Mouse (Mus musculus) retina, embryonic 14.5 days (tissue): ENCODE results near the gene Fcmr.

Experiments used
- DNase-seq: peaks from one replicate; pipeline ENCODE4 v3.0.0-alpha.2; 2015; ENCODE audit warnings: low spot score

Fcmr gene

GRCm38 (mm10) chr1:130864238-130864637 lies 1.2 kb upstream of the Fcmr start:
- DNase-seq: no peak

- DNase-seq: no peak
These were observed 728 bp upstream of the Fcmr start for GRCm38 (mm10) chr1:130864741-130865140.

- no peak for DNase-seq
These were observed 7.4 kb downstream of the Fcmr start for GRCm38 (mm10) chr1:130872912-130873311.

DNA sequence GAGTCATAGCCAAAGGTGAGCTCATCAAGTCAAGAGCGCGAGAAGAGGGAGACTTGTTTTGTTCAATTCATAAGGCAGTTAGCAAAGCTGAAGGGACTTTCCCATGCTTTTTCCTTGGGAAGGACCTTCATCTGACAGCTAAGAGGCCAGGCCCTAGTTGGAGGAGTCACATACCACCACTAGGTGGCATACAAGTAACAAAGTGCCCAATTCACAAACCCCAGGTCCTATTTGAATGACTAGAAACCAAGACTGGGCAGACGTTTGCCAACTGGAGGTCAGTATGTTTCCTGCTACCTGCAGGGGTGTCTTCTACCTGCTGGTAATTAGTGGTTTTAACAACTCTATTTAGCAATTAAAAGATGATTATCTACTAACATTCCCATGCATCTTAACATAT lies 9.7 kb downstream of the Fcmr start:
- DNase-seq: peak; percentile 79

DNA sequence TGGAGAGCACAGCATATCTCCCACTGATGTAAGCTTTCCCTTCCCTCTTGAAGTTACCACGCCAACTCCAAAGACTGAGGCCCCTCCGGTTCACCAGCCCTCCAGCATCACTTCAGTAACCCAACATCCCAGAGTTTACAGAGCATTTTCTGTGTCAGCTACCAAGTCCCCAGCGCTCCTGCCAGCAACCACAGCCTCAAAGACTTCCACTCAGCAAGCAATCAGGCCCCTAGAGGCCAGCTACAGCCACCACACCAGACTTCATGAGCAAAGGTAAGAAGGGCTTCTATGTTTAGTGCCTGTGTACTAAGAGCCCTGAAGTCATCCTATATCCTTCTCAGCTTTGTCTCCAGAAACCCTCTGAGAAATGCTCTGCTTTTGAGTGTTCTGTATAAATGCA lies 10.4 kb downstream of the Fcmr start:
- peak; percentile 23 for DNase-seq

- peak; percentile 92 for DNase-seq
These were observed 11.6 kb downstream of the Fcmr start for GRCm38 (mm10) chr1:130876931-130877509.

GRCm38 (mm10) chr1:130877889-130878614 lies 12.6 kb downstream of the Fcmr start:
- peak; percentile 54 for DNase-seq

- DNase-seq: no peak
These were observed 14.5 kb downstream of the Fcmr start for GRCm38 (mm10) chr1:130879927-130880326.

GRCm38 (mm10) chr1:130883146-130883545 lies 17.7 kb downstream of the Fcmr start:
- no peak for DNase-seq

DNA sequence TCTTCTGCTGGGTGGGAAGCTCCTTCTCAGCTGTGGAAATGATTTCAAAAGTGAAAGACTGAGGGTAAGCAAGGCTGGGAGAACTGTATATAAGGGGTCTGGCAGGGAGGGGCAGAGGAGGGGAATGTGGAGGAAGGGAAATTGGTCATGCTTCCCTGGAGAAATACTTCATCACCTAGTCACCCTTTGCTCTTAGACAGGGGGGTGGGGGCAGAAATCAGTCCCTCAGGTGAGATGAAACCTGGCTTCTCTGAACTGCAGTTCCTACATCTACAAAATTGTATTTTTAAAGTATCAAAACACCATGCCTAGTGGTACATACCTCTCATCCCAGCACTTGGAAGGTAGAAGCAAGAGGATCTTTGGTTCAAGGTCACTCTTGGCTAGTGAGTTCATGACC lies 21.9 kb downstream of the Fcmr start, which contains the start of gene Il24:
Gene Il24 (minus strand): TSS at position 101 of the 400 bp plus-strand sequence.
- no peak for DNase-seq

DNA sequence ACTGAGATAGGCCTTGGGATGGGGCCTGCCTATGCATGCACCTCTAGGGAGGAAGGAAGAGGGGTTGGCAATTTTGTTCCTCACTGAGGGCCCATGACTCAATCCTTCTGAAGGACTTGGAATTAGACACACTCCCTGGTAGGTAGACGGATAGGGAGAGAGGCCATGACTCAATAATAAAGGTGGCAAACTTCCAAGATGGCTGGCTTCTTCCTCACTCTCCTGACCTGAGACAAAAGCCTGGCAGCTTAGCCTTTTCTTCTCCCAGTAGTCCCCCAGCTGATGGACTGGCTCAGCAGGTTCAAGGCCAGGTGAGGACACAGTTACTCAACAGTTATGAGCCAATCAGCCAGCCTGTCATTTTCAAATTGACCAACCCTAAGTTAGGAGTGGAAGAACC lies 27.0 kb downstream of the Fcmr start:
- DNase-seq: no peak

DNA sequence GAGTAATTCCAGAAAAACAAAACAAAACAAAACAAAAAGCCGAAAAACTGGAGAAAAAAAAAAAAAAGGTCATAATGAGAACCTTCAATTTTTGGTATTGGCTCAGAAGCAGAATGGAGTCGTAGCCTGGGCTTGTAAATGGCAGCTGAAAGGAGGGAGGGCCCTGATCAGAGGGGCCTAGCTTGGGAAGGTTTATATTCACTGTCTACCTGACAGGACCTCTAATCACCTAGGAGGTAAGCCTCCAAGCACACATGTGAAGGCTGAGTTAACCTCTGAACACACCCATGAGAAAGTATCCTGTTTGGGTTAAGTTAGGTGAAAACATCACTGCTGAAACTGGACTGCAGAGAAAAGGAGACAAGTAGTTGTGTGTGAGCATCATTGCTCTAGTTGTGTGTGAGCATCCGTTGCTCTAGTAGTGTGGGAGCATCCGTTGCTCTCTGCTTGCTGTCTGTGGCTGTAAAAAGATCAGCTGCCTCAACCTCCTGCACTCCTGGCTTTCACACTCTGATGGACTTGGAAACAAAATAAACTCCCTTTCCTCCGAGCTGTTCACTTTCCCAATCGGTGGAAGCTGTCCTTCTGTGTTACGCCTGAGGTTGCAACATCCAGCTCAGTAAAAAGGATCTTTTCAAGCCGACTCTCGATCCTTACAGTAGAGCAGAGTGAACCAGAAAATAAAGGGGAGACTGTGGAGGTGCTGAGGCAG lies 28.0 kb downstream of the Fcmr start:
- no peak for DNase-seq

- no peak for DNase-seq
These were observed 29.0 kb downstream of the Fcmr start for GRCm38 (mm10) chr1:130894468-130894867.

DNA sequence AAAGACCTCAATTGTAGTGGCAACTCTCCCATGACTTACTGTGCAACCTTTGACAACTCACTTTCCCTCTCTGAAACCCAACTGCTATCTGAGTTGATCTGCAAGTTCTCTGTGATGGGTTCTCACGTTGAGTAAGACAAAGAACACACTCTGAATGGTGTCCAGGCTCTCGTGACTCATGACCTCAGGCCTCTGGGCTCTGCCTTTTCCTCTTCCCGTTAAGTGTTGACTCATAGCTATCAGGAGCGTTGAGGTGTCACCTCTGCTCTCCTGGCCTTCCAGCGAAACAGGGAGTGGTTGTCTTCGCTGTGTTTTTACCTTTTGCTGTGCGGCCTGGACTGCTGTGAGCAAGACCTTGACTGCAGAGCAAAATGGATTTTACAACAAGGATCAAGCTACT lies 37.0 kb downstream of the Fcmr start:
- no peak for DNase-seq

- DNase-seq: peak; percentile 26
These were observed 46.0 kb downstream of the Fcmr start, which contains the start of gene Il20 for GRCm38 (mm10) chr1:130911401-130912010. Il20 (minus strand) TSS chr1:130911451.

DNA sequence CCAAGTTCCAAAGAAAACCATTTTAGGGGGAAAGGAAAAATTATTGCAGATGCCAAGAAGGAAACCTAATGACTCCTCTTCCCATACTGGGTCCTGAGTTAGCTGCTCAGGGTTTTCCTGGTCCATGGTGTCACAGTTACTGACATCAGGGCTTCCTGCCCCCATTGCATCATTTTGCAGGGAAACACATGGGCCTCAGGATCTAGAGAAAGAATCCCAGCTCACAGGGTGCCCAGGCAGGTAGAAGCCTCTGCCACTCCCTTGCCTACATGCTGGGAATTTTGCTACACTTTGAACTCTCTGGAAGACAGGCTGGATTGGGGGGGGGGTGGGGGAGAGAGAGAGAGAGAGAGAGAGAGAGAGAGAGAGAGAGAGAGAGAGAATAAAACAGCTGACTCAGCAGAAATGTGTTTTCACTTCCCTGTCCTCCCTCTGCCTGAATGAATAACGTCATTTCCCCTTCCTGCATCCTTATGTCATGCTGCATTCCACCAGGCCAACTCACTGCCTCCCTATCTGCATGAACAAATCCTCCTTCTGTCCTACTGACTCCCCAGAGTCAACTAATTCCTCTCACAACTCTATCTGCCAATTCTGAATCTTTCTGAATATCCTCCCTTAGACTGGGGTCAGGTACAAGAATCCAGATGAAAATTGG lies 53.0 kb downstream of the Fcmr start:
- DNase-seq: no peak

GRCm38 (mm10) chr1:130926484-130926883 lies 61.0 kb downstream of the Fcmr start:
- DNase-seq: no peak
